Mouse (Mus musculus): ENCODE measurements around the gene Slc7a11.

DNA sequence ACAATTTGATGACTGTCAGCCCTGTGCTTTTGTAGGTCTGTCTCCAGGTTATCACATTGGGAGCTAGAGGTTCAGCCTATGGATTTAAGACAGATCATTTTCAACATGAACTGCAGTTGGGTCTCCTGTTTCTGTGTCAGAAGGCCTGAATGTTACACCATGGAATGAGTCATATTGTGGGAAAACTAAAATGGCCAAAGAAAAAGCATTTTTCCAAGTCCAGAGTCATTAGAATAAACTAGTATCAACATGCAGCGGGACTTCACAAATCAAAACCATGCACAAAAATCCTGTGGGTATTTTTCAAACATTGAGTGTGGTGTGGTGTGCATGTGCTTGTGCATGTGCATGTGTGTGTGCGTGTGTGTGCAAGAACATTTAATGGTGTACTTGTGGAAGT lies 482.8 kb downstream of the Slc7a11 start:
- no peak for TF ChIP-seq CTCF (IDR thresholded peaks at IDR 0.05; ENCODE audit: control insufficient read depth, insufficient read depth, insufficient replicate concordance, low read depth, low read length)
- no peak for TF ChIP-seq POLR2A (IDR thresholded peaks at IDR 0.05; ENCODE audit: control insufficient read depth, low read depth, low read length)

Measured in testis, adult 2 months (tissue).